Mouse (Mus musculus) bone marrow, adult 2 months (tissue): ENCODE results near the gene Dgki.

Experiments used
- CTCF ChIP-seq: fragments of 200-500 bp; IDR thresholded peaks from 2 replicates; pipeline ENCODE4 v1.5.1; 2011; ENCODE audit warnings: low read length, control low read depth; ENCODE audit not compliant: control insufficient read depth, insufficient read depth
- POLR2A ChIP-seq: fragments of 200-500 bp; IDR thresholded peaks from 2 replicates; pipeline ENCODE4 v1.6.1; 2011; ENCODE audit warnings: low read depth, mild to moderate bottlenecking, control low read depth, low read length, borderline replicate concordance; ENCODE audit not compliant: control insufficient read depth

DNA sequence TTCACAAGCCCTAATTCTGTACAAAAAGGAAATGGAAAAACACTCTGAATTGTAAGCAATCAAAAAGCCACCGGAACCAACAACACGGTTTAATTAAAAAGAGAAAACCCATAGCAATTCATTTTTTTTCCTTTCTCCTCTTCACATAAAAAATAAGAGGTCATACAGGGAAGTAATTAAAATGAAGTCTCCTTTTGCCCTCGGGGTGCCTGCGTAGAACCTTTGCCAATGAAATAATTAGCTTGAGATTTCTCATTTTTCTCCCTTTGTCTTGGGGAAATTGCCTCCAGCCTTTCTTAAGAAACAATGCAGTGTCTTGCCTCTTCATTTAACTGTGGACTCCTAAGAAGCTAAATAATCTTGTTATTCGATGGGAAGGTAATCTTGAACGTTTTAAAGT is 388.4 kb downstream of the Dgki start:
- TF ChIP-seq CTCF (no peak), POLR2A (no peak)
